Mouse (Mus musculus) C2C12 (cell line): ENCODE measurements around the gene Chrm2.

Source experiments
- CEBPB ChIP-seq: IDR thresholded peaks from one replicate; pipeline ENCODE4 v1.6.1; 2011; ENCODE audit warnings: low read depth, mild to moderate bottlenecking, control low read depth, moderate library complexity
- CTCF ChIP-seq: IDR thresholded peaks from one replicate; pipeline ENCODE4 v1.5.1; 2011; ENCODE audit not compliant: control insufficient read depth, insufficient read depth, insufficient read length
- MAX ChIP-seq: IDR thresholded peaks from one replicate; pipeline ENCODE4 v1.6.1; 2011; ENCODE audit warnings: mild to moderate bottlenecking, control low read depth
- MYOD1 ChIP-seq: IDR thresholded peaks from one replicate; pipeline ENCODE4 v1.6.1; 2011; ENCODE audit warnings: low read depth; ENCODE audit not compliant: control insufficient read depth, insufficient read length
- USF1 ChIP-seq: IDR thresholded peaks from one replicate; pipeline ENCODE4 v1.6.1; 2011; ENCODE audit warnings: low read depth, mild to moderate bottlenecking, control low read depth, moderate library complexity

- TF ChIP-seq CTCF (no peak), USF1 (no peak), CEBPB (no peak), MYOD1 (no peak), MAX (no peak)
These were observed 135.7 kb downstream of the Chrm2 start for GRCm38 (mm10) chr6:36523599-36523998.
